Mouse (Mus musculus) cerebellum, adult 2 months (tissue): ENCODE measurements around the gene Aaed1.

ENCODE experiments used
- CTCF ChIP-seq: fragments of 200-500 bp; IDR thresholded peaks from 2 replicates; pipeline ENCODE4 v1.5.1; 2011; ENCODE audit warnings: low read depth, mild to moderate bottlenecking, control low read depth, low read length, moderate library complexity, borderline replicate concordance; ENCODE audit not compliant: insufficient read depth
- POLR2A ChIP-seq: fragments of 200-500 bp; IDR thresholded peaks from 2 replicates; pipeline ENCODE4 v1.6.1; 2011; ENCODE audit warnings: low read length, control low read depth, borderline replicate concordance; ENCODE audit not compliant: insufficient read depth

GRCm38 (mm10) chr13:64311266-64311665, 1.2 kb downstream of the Aaed1 start:
- TF ChIP-seq CTCF (no peak), POLR2A (no peak)
